Mouse (Mus musculus) ES-Bruce4 (cell line): ENCODE results near the gene Rnf5.

Source experiments
- CTCF ChIP-seq: IDR thresholded peaks from one replicate; pipeline ENCODE4 v1.8.1; 2011; ENCODE audit warnings: low read depth, low read length
- POLR2A ChIP-seq: IDR thresholded peaks from one replicate; pipeline ENCODE4 v1.8.1; 2011; ENCODE audit warnings: low read length; ENCODE audit not compliant: insufficient read depth

DNA sequence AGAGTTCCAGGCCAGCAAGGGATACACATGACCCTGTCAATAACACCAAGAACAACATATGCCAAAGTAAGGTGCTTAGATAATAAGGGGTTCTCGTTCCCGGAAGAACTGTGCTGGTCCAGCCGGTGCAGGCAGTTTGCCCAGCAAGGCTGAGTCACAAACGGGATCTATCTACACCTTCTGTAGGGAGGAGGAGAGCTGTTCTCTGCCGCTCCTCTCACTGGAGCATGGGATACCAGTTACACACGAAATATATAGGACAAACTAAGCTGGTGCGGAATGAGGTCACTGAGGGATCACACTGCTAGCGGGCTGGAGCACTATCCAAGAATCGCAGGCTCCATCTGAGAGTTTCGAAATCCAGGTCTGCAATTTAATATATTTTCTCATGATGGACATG, 40.5 kb upstream of the Rnf5 start:
- no peak for TF ChIP-seq CTCF
- TF ChIP-seq POLR2A, result no peak
